Mouse (Mus musculus) neural tube, embryonic 11.5 days (tissue): ENCODE data around the gene Tada3. TPM values are rescaled to one million over a fixed set of nuclear protein-coding genes. Genes with fewer than 3 reads are reported as not detected.
A peak's percentile ranks its signal among the peaks of the same experiment; 100 is the strongest.
"Not testable (repeated sequence)": the region's sequence is repeated elsewhere in the genome, so short reads cannot be mapped to it uniquely, and the experiment has no call there.

Experiments used
- ATAC-seq: fragments of 200-750 bp; cut with Nextera tagmentation; 2 replicates; pipeline ENCODE4 v1.8.0; 2017; ENCODE audit warnings: moderate number of reproducible peaks, mild to moderate bottlenecking, moderate TSS enrichment, moderate library complexity; ENCODE audit not compliant: insufficient read depth, low FRiP score, low TSS enrichment
- DNase-seq: peaks from one replicate; pipeline ENCODE4 v3.0.0-alpha.2; 2015; ENCODE audit warnings: low spot score
- H3K27ac ChIP-seq: fragments of 300-500 bp; sonication (generic); 2 replicates; pipeline ENCODE4 v1.5.1; 2014; ENCODE audit warnings: low read depth, mild to moderate bottlenecking, low read length
- H3K27me3 ChIP-seq: fragments of 300-500 bp; sonication (generic); 2 replicates; pipeline ENCODE4 v1.6.1; 2014; ENCODE audit warnings: mild to moderate bottlenecking, low read length, mixed read lengths; ENCODE audit not compliant: control insufficient read depth, insufficient read depth
- H3K36me3 ChIP-seq: fragments of 300-500 bp; sonication (generic); 2 replicates; pipeline ENCODE4 v1.6.1; 2014; ENCODE audit warnings: mild to moderate bottlenecking, low read length, moderate library complexity, mixed read lengths; ENCODE audit not compliant: control insufficient read depth, insufficient read depth
- H3K4me1 ChIP-seq: fragments of 300-500 bp; sonication (generic); 2 replicates; pipeline ENCODE4 v1.6.1; 2014; ENCODE audit warnings: low read length, mixed read lengths; ENCODE audit not compliant: control insufficient read depth, insufficient read depth
- H3K4me2 ChIP-seq: fragments of 300-500 bp; sonication (generic); 2 replicates; pipeline ENCODE4 v1.6.1; 2014; ENCODE audit warnings: low read depth, mild to moderate bottlenecking, moderate library complexity
- H3K4me3 ChIP-seq: fragments of 300-500 bp; sonication (generic); 2 replicates; pipeline ENCODE4 v1.5.1; 2014; ENCODE audit warnings: low read depth, low read length
- H3K9ac ChIP-seq: fragments of 300-500 bp; sonication (generic); 2 replicates; pipeline ENCODE4 v1.6.1; 2014; ENCODE audit warnings: mild to moderate bottlenecking, low read length
- H3K9me3 ChIP-seq: fragments of 300-500 bp; sonication (generic); 2 replicates; pipeline ENCODE4 v1.6.1; 2016; ENCODE audit warnings: low read length; ENCODE audit not compliant: control insufficient read depth
- WGBS: fragments of 180-500 bp; shearing (Covaris S2); extraction: QIAGEN DNeasy Blood & Tissue Kit; methylation state at CpG from one replicate; pipeline ENCODE4 v1.1.7; 2014; 5-methylcytosine and 5-hydroxymethylcytosine counted together
- polyA plus RNA-seq: library from polyadenylated mRNA; unstranded; fragments of >200 nt; fragmentation: Nextera tagmentation; extraction: Ambion mirVana; gene quantifications from 2 replicates; pipeline ENCODE4 v1.2.1, GENCODE M21; 2014

Gene Tada3
- polyA plus RNA-seq, 1 experiment from 2014 or later, result 56.3 TPM

- H3K4me3 ChIP-seq, result peak within 1 kb of the TSS; percentile 50
- peak within 1 kb of the TSS; percentile 86 for H3K9ac ChIP-seq
- ATAC-seq (peak; percentile 83; the same call in 1 of the 2 replicates), DNase-seq (peak; percentile 76)
- peak within 1 kb of the TSS; percentile 93 for H3K4me2 ChIP-seq
- no peaks in the 10 kb centered on the region for H3K36me3 ChIP-seq
- 15% methylated on average over 32 of the region's 32 CpGs for WGBS
- H3K9me3 ChIP-seq, result no peaks in the 10 kb centered on the region
- H3K27ac ChIP-seq, result no peak within 1 kb of the TSS
- no peaks in the 10 kb centered on the region for H3K27me3 ChIP-seq
- H3K4me1 ChIP-seq, result peaks cover 7% of the 10 kb centered on the region
Observed at GRCm38 (mm10) chr6:113343177-113344092, 34.2 kb downstream of the Tada3 start, which contains the start of gene Camk1. Gene Camk1 (minus strand): TSS chr6:113343984.

- ATAC-seq, result no peak
- H3K4me3 ChIP-seq, result no peak overlapping the region
- H3K9me3 ChIP-seq, result no peaks in the 10 kb centered on the region
- H3K27ac ChIP-seq, result no peak overlapping the region
- H3K36me3 ChIP-seq, result no peaks in the 10 kb centered on the region
- DNase-seq, result no peak
- WGBS, result 42% methylated on average over 4 of the region's 7 CpGs
- H3K4me2 ChIP-seq, result no peak overlapping the region
- peaks cover 7% of the 10 kb centered on the region for H3K4me1 ChIP-seq
- H3K9ac ChIP-seq, result no peak overlapping the region
- no peaks in the 10 kb centered on the region for H3K27me3 ChIP-seq
Observed at GRCm38 (mm10) chr6:113342297-113342696, 35.4 kb downstream of the Tada3 start.

GRCm38 (mm10) chr6:113341574-113341973, 36.1 kb downstream of the Tada3 start:
- ATAC-seq (no peak), DNase-seq (no peak)
- Histone ChIP-seq H3K4me3 (no peak overlapping the region), H3K4me1 (peaks cover 7% of the 10 kb centered on the region), H3K27me3 (no peaks in the 10 kb centered on the region), H3K4me2 (no peak overlapping the region), H3K9me3 (no peaks in the 10 kb centered on the region), H3K27ac (no peak overlapping the region), H3K36me3 (no peaks in the 10 kb centered on the region), H3K9ac (no peak overlapping the region)
- 81% methylated on average over 6 of the region's 6 CpGs for WGBS

- H3K36me3 ChIP-seq, result peaks cover 7% of the 10 kb centered on the region; the same call in 1 of the 2 replicates
- H3K4me3 ChIP-seq, result no peak overlapping the region
- 85% methylated on average over 8 of the region's 8 CpGs for WGBS
- no peak for DNase-seq
- no peak overlapping the region for H3K27ac ChIP-seq
- H3K4me1 ChIP-seq, result 0 out of 2 replicates have a peak, but pooled peaks cover 2% of the 10 kb centered on the region
- H3K4me2 ChIP-seq, result no peak overlapping the region
- ATAC-seq, result no peak
- no peaks in the 10 kb centered on the region for H3K27me3 ChIP-seq
- H3K9me3 ChIP-seq, result no peaks in the 10 kb centered on the region
- no peak overlapping the region for H3K9ac ChIP-seq
Observed at GRCm38 (mm10) chr6:113336852-113337620, 40.6 kb downstream of the Tada3 start.

- H3K9ac ChIP-seq, result no peak overlapping the region
- H3K4me3 ChIP-seq, result no peak overlapping the region
- WGBS, result 79% methylated on average over 6 of the region's 6 CpGs
- no peak overlapping the region for H3K27ac ChIP-seq
- H3K4me1 ChIP-seq, result no peaks in the 10 kb centered on the region
- H3K9me3 ChIP-seq, result no peaks in the 10 kb centered on the region
- no peak overlapping the region for H3K4me2 ChIP-seq
- H3K27me3 ChIP-seq, result no peaks in the 10 kb centered on the region
- peaks cover 7% of the 10 kb centered on the region; the same call in 1 of the 2 replicates for H3K36me3 ChIP-seq
- no peak for DNase-seq
- no peak for ATAC-seq
Observed at GRCm38 (mm10) chr6:113334216-113334615, 43.5 kb downstream of the Tada3 start.

GRCm38 (mm10) chr6:113333137-113333950, 44.3 kb downstream of the Tada3 start:
- Histone ChIP-seq H3K27ac (no peak overlapping the region), H3K36me3 (peaks cover 7% of the 10 kb centered on the region; the same call in 1 of the 2 replicates), H3K27me3 (no peaks in the 10 kb centered on the region), H3K4me1 (no peaks in the 10 kb centered on the region), H3K9me3 (no peaks in the 10 kb centered on the region), H3K4me3 (no peak overlapping the region), H3K4me2 (no peak overlapping the region), H3K9ac (no peak overlapping the region)
- ATAC-seq (peak; percentile 31; the same call in 1 of the 2 replicates), DNase-seq (peak; percentile 44)
- 86% methylated on average over 14 of the region's 14 CpGs for WGBS

GRCm38 (mm10) chr6:113332734-113333133, 44.9 kb downstream of the Tada3 start:
- not testable (repeated sequence) for H3K36me3 ChIP-seq
- WGBS, result 75% methylated on average over 6 of the region's 6 CpGs

GRCm38 (mm10) chr6:113331721-113332120, 46.0 kb downstream of the Tada3 start:
- Histone ChIP-seq H3K4me2 (no peak overlapping the region), H3K4me1 (no peaks in the 10 kb centered on the region), H3K9ac (no peak overlapping the region), H3K36me3 (peaks cover 7% of the 10 kb centered on the region; the same call in 1 of the 2 replicates), H3K4me3 (no peak overlapping the region), H3K27me3 (no peaks in the 10 kb centered on the region), H3K9me3 (no peaks in the 10 kb centered on the region), H3K27ac (no peak overlapping the region)
- no peak for DNase-seq
- WGBS, result 94% methylated on average over 11 of the region's 11 CpGs
- no peak for ATAC-seq

More at GRCm38 (mm10) chr6:113332734-113333133, 44.9 kb downstream of the Tada3 start:
- not testable (repeated sequence) for H3K27ac ChIP-seq, H3K9ac ChIP-seq, DNase-seq, H3K4me2 ChIP-seq, ATAC-seq, H3K4me1 ChIP-seq, H3K9me3 ChIP-seq, H3K4me3 ChIP-seq, H3K27me3 ChIP-seq
